Mouse (Mus musculus): ENCODE results near the gene Mcm9. TPM values are rescaled to one million over a fixed set of nuclear protein-coding genes. Genes with fewer than 3 reads are reported as not detected.

The Mcm9 gene
- total RNA-seq, 2 experiments from 2014 or later, result 5.4 to 5.8 TPM

DNA sequence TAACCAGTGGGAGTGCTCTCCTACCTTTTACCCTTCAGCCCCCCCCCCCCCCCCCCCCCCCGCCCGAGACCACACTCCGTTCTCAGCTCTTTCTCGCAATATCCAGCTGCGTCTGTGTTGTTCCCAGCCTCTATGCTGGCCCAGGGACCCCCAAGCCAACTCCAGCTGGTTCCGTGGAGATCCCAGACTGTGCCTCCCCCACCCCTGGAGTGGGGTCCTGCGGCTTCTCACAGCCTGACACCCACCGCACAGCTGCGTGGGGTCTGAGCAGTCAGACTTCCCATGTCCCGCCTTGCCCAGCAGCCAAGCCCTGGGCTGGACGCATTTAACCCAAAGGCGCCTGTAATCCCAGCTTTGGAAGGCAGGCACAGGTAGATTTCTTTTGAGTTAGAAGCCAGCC lies 49.2 kb downstream of the Mcm9 start:
- no peak for DNase-seq (ENCODE audit: extremely low spot score in 1 of 2, low spot score in 1 of 2)

- peak; percentile 37 to 58 for DNase-seq (ENCODE audit: extremely low spot score in 1 of 2, low spot score in 1 of 2)
Observed at GRCm38 (mm10) chr10:53580621-53581081, 49.6 kb downstream of the Mcm9 start.

DNA sequence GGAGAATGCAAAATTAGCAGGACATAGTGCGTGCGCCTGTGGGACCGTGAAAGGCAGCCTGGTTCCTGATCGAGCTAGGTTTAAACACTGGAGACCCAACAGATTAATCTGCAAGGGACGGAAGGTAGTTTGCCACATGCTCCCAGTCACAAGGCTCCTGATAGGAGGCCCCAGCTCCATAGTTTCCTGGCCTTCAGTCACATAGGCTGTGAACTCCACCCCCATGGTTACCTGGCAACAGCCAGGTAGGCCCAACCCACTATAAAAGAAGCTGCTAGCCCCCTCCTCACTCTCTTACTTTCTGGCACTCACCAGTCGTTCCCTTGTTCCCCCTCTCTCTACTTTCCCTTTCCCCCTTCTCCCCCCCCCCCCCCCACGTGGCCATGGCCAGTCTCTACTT lies 50.1 kb downstream of the Mcm9 start:
- DNase-seq (ENCODE audit: extremely low spot score in 1 of 2, low spot score in 1 of 2), result no peak

DNA sequence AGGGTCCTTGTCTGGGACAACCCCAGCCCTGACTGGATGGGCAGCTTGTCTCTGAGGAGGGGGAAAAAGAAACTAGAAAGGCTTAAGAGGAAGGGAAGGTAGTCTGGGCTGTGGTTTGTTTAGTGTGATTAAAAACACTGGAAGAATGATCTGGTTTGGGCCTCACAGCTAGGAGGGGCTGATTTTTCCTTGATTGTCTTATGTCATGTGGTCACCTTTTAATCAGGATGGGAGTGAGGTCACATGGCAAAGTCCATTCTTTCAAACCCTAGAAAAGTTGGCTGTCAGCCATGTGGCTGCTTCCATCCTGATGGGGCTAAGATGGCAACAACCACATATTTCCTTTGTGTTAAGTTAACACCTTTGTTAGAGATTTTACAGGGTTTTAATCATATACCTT lies 61.7 kb downstream of the Mcm9 start:
- DNase-seq (ENCODE audit: extremely low spot score in 1 of 2, low spot score in 1 of 2), result no peak

GRCm38 (mm10) chr10:53565538-53565937 lies 64.7 kb downstream of the Mcm9 start:
- DNase-seq (ENCODE audit: extremely low spot score in 1 of 2, low spot score in 1 of 2), result no peak

- DNase-seq (ENCODE audit: extremely low spot score in 1 of 2, low spot score in 1 of 2), result no peak
Observed at GRCm38 (mm10) chr10:53562001-53562400, 68.2 kb downstream of the Mcm9 start.

DNA sequence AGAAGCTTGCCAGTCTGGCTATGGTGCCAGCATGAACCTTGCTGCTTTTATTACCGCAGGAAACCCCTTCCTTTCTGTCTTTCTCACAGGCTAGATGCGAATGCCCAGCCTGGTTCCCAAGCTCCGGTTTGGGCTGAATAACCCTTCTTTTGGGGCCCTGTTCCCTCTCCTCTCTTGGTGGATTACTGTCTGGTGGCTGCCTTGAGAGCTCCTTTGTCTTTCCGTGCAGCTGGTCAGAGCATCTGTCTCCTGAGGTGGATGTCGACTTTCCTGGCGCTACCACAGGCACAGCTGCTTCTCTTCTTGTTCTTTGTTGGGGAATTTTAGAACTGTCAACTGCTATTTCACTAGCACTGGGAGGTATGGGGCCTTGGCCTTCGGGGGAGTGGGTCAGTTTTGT lies 92.6 kb downstream of the Mcm9 start:
- DNase-seq (ENCODE audit: extremely low spot score in 1 of 2, low spot score in 1 of 2), result no peak

DNA sequence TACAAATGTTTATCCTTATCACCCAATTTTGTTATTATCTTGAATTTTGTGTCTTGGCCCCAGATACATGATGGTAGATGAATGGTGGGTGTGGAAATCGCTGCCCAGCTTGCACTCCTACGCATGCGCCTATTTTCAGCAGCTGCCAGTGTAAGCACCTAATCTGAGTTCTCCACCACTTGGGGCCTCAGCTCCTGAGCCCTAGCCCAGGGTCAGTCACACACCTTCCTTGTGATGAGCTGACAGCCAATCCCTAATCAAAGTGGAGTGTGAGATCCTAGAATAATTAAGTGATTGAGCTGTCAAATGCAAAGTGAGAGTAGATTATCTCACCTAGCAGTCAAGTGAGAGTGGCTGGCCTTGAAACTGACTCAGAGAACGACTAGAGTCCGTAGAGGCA lies 97.9 kb downstream of the Mcm9 start:
- no peak for DNase-seq (ENCODE audit: extremely low spot score in 1 of 2, low spot score in 1 of 2)

DNA sequence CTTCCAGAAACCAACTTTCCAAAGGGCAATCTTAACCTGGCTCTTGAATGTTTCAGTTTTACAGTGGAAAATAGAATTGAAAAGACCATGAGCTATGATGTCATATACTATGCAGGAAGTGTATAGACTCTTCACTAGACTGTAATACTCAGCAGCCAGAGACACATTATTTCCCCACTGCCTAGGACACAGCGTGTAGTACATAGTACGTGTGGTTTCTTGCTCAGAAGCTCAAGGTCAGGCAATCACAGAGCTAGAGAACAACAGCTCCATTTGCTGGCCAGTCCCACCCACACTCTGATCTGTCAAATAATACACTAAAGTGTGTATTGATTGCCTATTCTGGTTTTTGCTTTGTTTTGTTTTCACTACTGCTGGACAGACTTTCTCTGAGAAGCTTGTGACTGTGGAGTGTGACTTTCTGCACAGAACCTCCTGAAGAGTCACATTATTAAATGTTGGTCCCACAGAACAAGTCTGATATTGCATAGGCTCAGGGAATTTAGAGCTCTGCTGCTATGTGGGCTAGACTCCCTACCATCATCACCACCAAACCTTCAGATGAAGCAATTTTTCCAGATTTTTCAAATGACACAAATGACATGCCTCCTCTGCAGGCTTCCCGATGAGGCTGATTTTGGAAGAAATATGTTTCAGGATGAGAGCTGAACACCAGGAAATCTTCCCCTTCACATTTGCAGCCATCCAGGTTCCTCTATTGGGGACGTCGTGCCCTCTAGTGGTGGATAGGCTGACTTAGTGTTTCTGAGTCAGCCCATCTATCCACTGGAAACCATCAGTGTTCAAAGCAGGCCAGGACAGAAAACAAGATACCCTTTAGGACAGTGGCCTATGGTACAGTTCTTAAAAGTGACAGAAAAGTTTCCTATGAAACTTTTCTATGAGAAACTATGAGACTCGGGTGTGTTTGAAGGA lies 102.1 kb downstream of the Mcm9 start:
- DNase-seq (ENCODE audit: extremely low spot score in 1 of 2, low spot score in 1 of 2), result peak; percentile 41 to 68

GRCm38 (mm10) chr10:53527344-53527743 lies 102.9 kb downstream of the Mcm9 start:
- no peak for DNase-seq (ENCODE audit: extremely low spot score in 1 of 2, low spot score in 1 of 2)

- no peak for DNase-seq (ENCODE audit: extremely low spot score in 1 of 2, low spot score in 1 of 2)
Observed at GRCm38 (mm10) chr10:53526350-53526749, 103.9 kb downstream of the Mcm9 start.

GRCm38 (mm10) chr10:53525265-53525976 lies 104.8 kb downstream of the Mcm9 start:
- DNase-seq (ENCODE audit: extremely low spot score in 1 of 2, low spot score in 1 of 2), result no peak

DNA sequence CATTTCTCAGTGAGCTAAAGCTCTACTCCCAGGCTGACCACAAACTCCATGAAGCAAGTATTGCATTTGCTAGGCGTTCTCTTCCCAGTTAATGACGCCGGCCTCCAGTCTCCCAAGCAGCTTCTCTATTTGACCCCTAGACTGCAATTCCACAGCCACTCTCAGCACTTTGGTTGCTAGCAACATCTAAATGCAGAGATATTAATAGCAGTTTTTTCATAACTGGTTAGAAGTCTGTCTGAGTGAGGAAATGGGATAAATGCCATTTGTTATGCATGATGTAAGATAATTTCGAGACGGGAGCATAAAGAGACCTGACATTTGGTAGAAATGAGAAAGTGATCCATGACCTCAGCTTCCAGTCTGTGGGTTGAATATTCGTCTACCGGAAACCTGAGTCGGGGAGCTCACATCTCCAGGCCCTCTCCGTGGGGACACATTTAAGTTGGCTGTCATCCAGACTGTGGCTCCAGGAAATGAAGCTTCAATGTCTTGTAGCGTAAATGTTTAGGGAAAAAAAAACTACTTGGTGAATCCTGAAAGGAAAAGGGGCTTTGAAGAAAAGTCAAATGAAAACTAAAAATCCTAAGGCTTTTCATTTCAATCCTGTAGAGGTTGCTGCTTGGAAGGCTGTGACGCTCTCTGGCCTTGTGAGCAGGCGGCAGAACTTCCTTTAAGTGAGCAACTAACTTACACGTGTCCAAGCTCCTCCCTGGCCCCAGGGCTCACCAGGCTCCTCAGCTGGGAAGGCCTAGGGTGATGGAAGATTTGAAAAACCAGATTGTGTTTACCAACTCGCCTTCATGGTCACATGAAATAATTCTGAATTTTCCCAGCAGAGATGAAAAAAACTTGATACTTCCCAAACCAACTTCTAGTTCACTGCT lies 110.9 kb downstream of the Mcm9 start:
- no peak for DNase-seq (ENCODE audit: extremely low spot score in 1 of 2, low spot score in 1 of 2)

GRCm38 (mm10) chr10:53518599-53518913 lies 111.7 kb downstream of the Mcm9 start:
- DNase-seq (ENCODE audit: extremely low spot score in 1 of 2, low spot score in 1 of 2), result no peak

- no peak for DNase-seq (ENCODE audit: extremely low spot score in 1 of 2, low spot score in 1 of 2)
Observed at GRCm38 (mm10) chr10:53517770-53518598, 112.3 kb downstream of the Mcm9 start.

DNA sequence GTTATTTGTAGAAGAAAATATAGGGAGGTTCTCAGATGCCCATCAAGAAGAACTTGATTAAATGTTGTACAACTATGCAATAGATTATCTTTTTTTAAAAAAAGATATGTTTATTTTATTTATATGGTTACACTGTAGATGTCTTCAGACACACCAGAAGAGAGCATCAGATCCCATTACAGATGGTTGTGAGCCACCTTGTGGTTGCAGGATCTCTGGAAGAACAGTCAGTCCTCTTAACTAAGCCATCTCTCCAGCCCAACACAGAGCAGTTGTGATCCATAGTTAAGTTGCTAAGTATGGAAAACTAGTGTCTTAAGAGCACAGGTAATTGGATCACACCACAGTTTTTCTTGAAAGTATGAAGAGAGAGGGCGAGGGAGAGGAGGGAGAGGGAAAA lies 117.7 kb downstream of the Mcm9 start:
- no peak for DNase-seq (ENCODE audit: extremely low spot score in 1 of 2, low spot score in 1 of 2)

GRCm38 (mm10) chr10:53509158-53509773 lies 121.0 kb downstream of the Mcm9 start:
- peak; percentile 16 to 54 for DNase-seq (ENCODE audit: extremely low spot score in 1 of 2, low spot score in 1 of 2)

GRCm38 (mm10) chr10:53508676-53509075 lies 121.6 kb downstream of the Mcm9 start:
- DNase-seq (ENCODE audit: extremely low spot score in 1 of 2, low spot score in 1 of 2), result no peak

- no peak for DNase-seq (ENCODE audit: extremely low spot score in 1 of 2, low spot score in 1 of 2)
Observed at GRCm38 (mm10) chr10:53505526-53505925, 124.7 kb downstream of the Mcm9 start.

Data from layer of hippocampus, postnatal 25 days (tissue).